Mouse (Mus musculus): ENCODE data around the gene A930017K11Rik. TPM values are rescaled to one million over a fixed set of nuclear protein-coding genes. Genes with fewer than 3 reads are reported as not detected.

Gene A930017K11Rik
- total RNA-seq, 1 experiment from 2014 or later, result not detected

Other genes starting within 250 kb of the A930017K11Rik start
- not detected in 2 replicates for gene Gng13, start 235.4 kb downstream of the A930017K11Rik start, total RNA-seq (2017)
- 17.0 and 28.5 TPM in 2 replicates for gene Chtf18, start 225.1 kb downstream of the A930017K11Rik start, total RNA-seq (2017)
- 3.0 and 3.9 TPM in 2 replicates for gene Rpusd1, start 224.9 kb downstream of the A930017K11Rik start, total RNA-seq (2017)
- gene Mslnl, start 216.5 kb downstream of the A930017K11Rik start, total RNA-seq (2017), result not detected in 2 replicates
- gene Msln, start 198.2 kb downstream of the A930017K11Rik start, total RNA-seq (2017), result not detected in 2 replicates
- 8.7 and 32.7 TPM in 2 replicates for gene Narfl, start 178.8 kb downstream of the A930017K11Rik start, total RNA-seq (2017)
- gene Haghl, start 166.9 kb downstream of the A930017K11Rik start, total RNA-seq (2017), result 13.6 and 28.4 TPM in 2 replicates
- not detected in 2 replicates for gene Ccdc78, start 166.0 kb downstream of the A930017K11Rik start, total RNA-seq (2017)
- gene Fam173a, start 159.7 kb downstream of the A930017K11Rik start, total RNA-seq (2017), result 47.9 and 51.1 TPM in 2 replicates
- gene AC134908.4, start 156.9 kb downstream of the A930017K11Rik start, total RNA-seq (2017), result 4.3 TPM in 1 of 2 replicates, not detected in the other
- 26.7 and 27.8 TPM in 2 replicates for gene Metrn, start 155.4 kb downstream of the A930017K11Rik start, total RNA-seq (2017)
- 0.18 TPM in 1 of 2 replicates, not detected in the other for gene Fbxl16, start 143.5 kb downstream of the A930017K11Rik start, total RNA-seq (2017)
- 10.2 and 21.0 TPM in 2 replicates for gene Wdr24, start 128.9 kb downstream of the A930017K11Rik start, total RNA-seq (2017)
- 15.4 and 21.7 TPM in 2 replicates for gene Jmjd8, start 123.7 kb downstream of the A930017K11Rik start, total RNA-seq (2017)
- gene Stub1, start 119.2 kb downstream of the A930017K11Rik start, total RNA-seq (2017), result 60.4 and 84.7 TPM in 2 replicates
- gene Rhbdl1, start 115.3 kb downstream of the A930017K11Rik start, total RNA-seq (2017), result 0.46 TPM in 1 of 2 replicates, not detected in the other
- not detected in 2 replicates for gene Gm20683, start 110.8 kb downstream of the A930017K11Rik start, total RNA-seq (2017)
- 23.7 and 29.7 TPM in 2 replicates for gene Rhot2, start 107.7 kb downstream of the A930017K11Rik start, total RNA-seq (2017)
- gene Wdr90, start 91.1 kb downstream of the A930017K11Rik start, total RNA-seq (2017), result 18.6 and 23.8 TPM in 2 replicates
- 22.3 and 24.0 TPM in 2 replicates for gene Mcrip2, start 83.8 kb downstream of the A930017K11Rik start, total RNA-seq (2017)
- 13.9 and 15.9 TPM in 2 replicates for gene Mettl26, start 77.5 kb downstream of the A930017K11Rik start, total RNA-seq (2017)
- 0.78 and 1.0 TPM in 2 replicates for gene Wfikkn1, start 71.7 kb downstream of the A930017K11Rik start, total RNA-seq (2017)
- 1.0 and 7.0 TPM in 2 replicates for gene Rab40c, start 32.8 kb downstream of the A930017K11Rik start, total RNA-seq (2017)
- 50.4 and 62.4 TPM in 2 replicates for gene Pigq, start 7.6 kb downstream of the A930017K11Rik start, total RNA-seq (2017)
- gene Nhlrc4, start 7.6 kb downstream of the A930017K11Rik start, total RNA-seq (2017), result not detected in 2 replicates
- gene Capn15, start 33.2 kb upstream of the A930017K11Rik start, total RNA-seq (2017), result 4.1 and 4.6 TPM in 2 replicates
- 0.97 and 2.2 TPM in 2 replicates for gene Rab11fip3, start 117.0 kb upstream of the A930017K11Rik start, total RNA-seq (2017)
- gene Decr2, start 137.8 kb upstream of the A930017K11Rik start, total RNA-seq (2017), result 11.8 and 16.0 TPM in 2 replicates
- gene Nme4, start 143.0 kb upstream of the A930017K11Rik start, total RNA-seq (2017), result 70.1 and 78.8 TPM in 2 replicates
- 2.4 and 9.3 TPM in 2 replicates for gene Tmem8, start 160.7 kb upstream of the A930017K11Rik start, total RNA-seq (2017)
- 36.4 and 48.0 TPM in 2 replicates for gene Mrpl28, start 170.9 kb upstream of the A930017K11Rik start, total RNA-seq (2017)
- 145 and 188 TPM in 2 replicates for gene Axin1, start 186.1 kb upstream of the A930017K11Rik start, total RNA-seq (2017)
- 3.9 and 5.7 TPM in 2 replicates for gene Pdia2, start 246.5 kb upstream of the A930017K11Rik start, total RNA-seq (2017)

Measured in common myeloid progenitor, adult 5-6 weeks (primary cell).